Mouse (Mus musculus) intestine, embryonic 14.5 days (tissue): ENCODE measurements around the gene 0610009B22Rik. TPM values are rescaled to one million over a fixed set of nuclear protein-coding genes. Genes with fewer than 3 reads are reported as not detected.
"Not testable (repeated sequence)": the region's sequence is repeated elsewhere in the genome, so short reads cannot be mapped to it uniquely, and the experiment has no call there.

ENCODE experiments used
- ATAC-seq: fragments of 200-750 bp; cut with Nextera tagmentation; replicated peaks from 2 replicates; pipeline ENCODE4 v1.8.0; 2017; ENCODE audit warnings: low read depth, moderate number of reproducible peaks, moderate TSS enrichment, moderate library complexity; ENCODE audit not compliant: low FRiP score, low TSS enrichment
- DNase-seq: peaks from one replicate; pipeline ENCODE4 v3.0.0-alpha.2; 2018; ENCODE audit warnings: low spot score
- H3K27ac ChIP-seq: fragments of 300-500 bp; sonication (generic); 2 replicates; pipeline ENCODE4 v1.5.1; 2014; ENCODE audit warnings: low read depth, mild to moderate bottlenecking, control low read depth
- H3K27me3 ChIP-seq: fragments of 300-500 bp; sonication (generic); replicated peaks from 2 replicates; pipeline ENCODE4 v1.6.1; 2014; ENCODE audit warnings: low read length, control low read depth; ENCODE audit not compliant: control insufficient read depth, insufficient read depth
- H3K36me3 ChIP-seq: fragments of 300-500 bp; sonication (generic); 2 replicates; pipeline ENCODE4 v1.6.1; 2014; ENCODE audit warnings: low read length, control low read depth; ENCODE audit not compliant: control insufficient read depth, insufficient read depth
- H3K4me1 ChIP-seq: fragments of 300-500 bp; sonication (generic); replicated peaks from 2 replicates; pipeline ENCODE4 v1.6.1; 2014; ENCODE audit warnings: low read length, control low read depth, mixed read lengths; ENCODE audit not compliant: control insufficient read depth, insufficient read depth
- H3K4me2 ChIP-seq: fragments of 300-500 bp; sonication (generic); 2 replicates; pipeline ENCODE4 v1.6.1; 2014; ENCODE audit warnings: low read length
- H3K4me3 ChIP-seq: fragments of 300-500 bp; sonication (generic); 2 replicates; pipeline ENCODE4 v1.5.1; 2014; ENCODE audit warnings: low read depth, low read length, control low read depth, mixed read lengths
- H3K9ac ChIP-seq: fragments of 300-500 bp; sonication (generic); 2 replicates; pipeline ENCODE4 v1.6.1; 2014; ENCODE audit warnings: mild to moderate bottlenecking, low read length
- H3K9me3 ChIP-seq: fragments of 300-500 bp; sonication (generic); 2 replicates; pipeline ENCODE4 v1.6.1; 2016; ENCODE audit warnings: low read length, control low read depth; ENCODE audit not compliant: control insufficient read depth
- WGBS: fragments of 180-500 bp; shearing (Covaris S2); extraction: QIAGEN DNeasy Blood & Tissue Kit; methylation state at CpG from one replicate; pipeline ENCODE4 v1.1.7; 2014; 5-methylcytosine and 5-hydroxymethylcytosine counted together
- polyA plus RNA-seq: library from polyadenylated mRNA; unstranded; fragments of >200 nt; fragmentation: Nextera tagmentation; extraction: Ambion mirVana; gene quantifications from 2 replicates; pipeline ENCODE4 v1.2.1, GENCODE M21; 2014

Gene 0610009B22Rik
- polyA plus RNA-seq, 1 experiment from 2014 or later = 86.6 TPM

GRCm38 (mm10) chr11:51694984-51695383 lies 6.3 kb upstream of the 0610009B22Rik start:
- Histone ChIP-seq H3K27me3 (no peaks in the 10 kb centered on the region), H3K36me3 (peaks cover 51% of the 10 kb centered on the region), H3K4me1 (no peaks in the 10 kb centered on the region), H3K27ac (no peak overlapping the region), H3K9ac (no peak overlapping the region), H3K4me2 (no peak overlapping the region), H3K4me3 (no peak overlapping the region), H3K9me3 (no peaks in the 10 kb centered on the region)
- DNase-seq = no peak
- no peak for ATAC-seq
- 97% methylated on average over 3 of the region's 3 CpGs for WGBS

- H3K9ac ChIP-seq, H3K4me2 ChIP-seq, H3K4me3 ChIP-seq, H3K9me3 ChIP-seq, DNase-seq, ATAC-seq, H3K27ac ChIP-seq, H3K27me3 ChIP-seq: not testable (repeated sequence)
- Histone ChIP-seq H3K4me1 (peaks cover 13% of the 10 kb centered on the region), H3K36me3 (peaks cover 14% of the 10 kb centered on the region)
- WGBS = 94% methylated on average over 1 of the region's 3 CpGs
Measured at GRCm38 (mm10) chr11:51690597-51690996, 1.9 kb upstream of the 0610009B22Rik start.

- DNase-seq (peak; percentile 55), ATAC-seq (no peak)
- H3K27me3 ChIP-seq = no peaks in the 10 kb centered on the region
- no peaks in the 10 kb centered on the region for H3K9me3 ChIP-seq
- H3K27ac ChIP-seq = peak overlapping the region; percentile 99
- H3K9ac ChIP-seq = peak overlapping the region; percentile 76
- WGBS = 22% methylated on average over 6 of the region's 6 CpGs
- H3K4me3 ChIP-seq = peak overlapping the region; percentile 79
- peak overlapping the region; percentile 87 for H3K4me2 ChIP-seq
- peaks cover 13% of the 10 kb centered on the region for H3K4me1 ChIP-seq
- H3K36me3 ChIP-seq = peaks cover 18% of the 10 kb centered on the region
Measured at GRCm38 (mm10) chr11:51689343-51689742, 669 bp upstream of the 0610009B22Rik start.

GRCm38 (mm10) chr11:51681976-51682374 lies 6.7 kb downstream of the 0610009B22Rik start:
- ATAC-seq (no peak), DNase-seq (no peak)
- H3K9ac ChIP-seq = no peak overlapping the region
- peaks cover 10% of the 10 kb centered on the region; the same call in 1 of the 2 replicates for H3K36me3 ChIP-seq
- no peak overlapping the region for H3K4me2 ChIP-seq
- no peak overlapping the region for H3K27ac ChIP-seq
- WGBS = 45% methylated on average over 8 of the region's 8 CpGs
- no peak overlapping the region for H3K4me3 ChIP-seq
- H3K27me3 ChIP-seq = no peaks in the 10 kb centered on the region
- H3K9me3 ChIP-seq = no peaks in the 10 kb centered on the region
- H3K4me1 ChIP-seq = no peaks in the 10 kb centered on the region

GRCm38 (mm10) chr11:51681324-51681975 lies 7.2 kb downstream of the 0610009B22Rik start:
- no peaks in the 10 kb centered on the region for H3K27me3 ChIP-seq
- no peaks in the 10 kb centered on the region for H3K9me3 ChIP-seq
- no peak overlapping the region for H3K27ac ChIP-seq
- DNase-seq (peak; percentile 95), ATAC-seq (0 out of 2 replicates have a peak, but pooled peaks have one; percentile 21)
- H3K4me2 ChIP-seq = peak overlapping the region; percentile 28; the same call in 1 of the 2 replicates
- no peak overlapping the region; the same call in 1 of the 2 replicates for H3K4me3 ChIP-seq
- no peaks in the 10 kb centered on the region for H3K4me1 ChIP-seq
- 28% methylated on average over 13 of the region's 13 CpGs for WGBS
- no peak overlapping the region for H3K9ac ChIP-seq
- peaks cover 10% of the 10 kb centered on the region; the same call in 1 of the 2 replicates for H3K36me3 ChIP-seq

- no peak for ATAC-seq
- Histone ChIP-seq H3K4me3 (no peak overlapping the region), H3K4me1 (no peaks in the 10 kb centered on the region), H3K27ac (no peak overlapping the region), H3K4me2 (no peak overlapping the region), H3K9me3 (no peaks in the 10 kb centered on the region), H3K36me3 (no peaks in the 10 kb centered on the region), H3K27me3 (no peaks in the 10 kb centered on the region), H3K9ac (no peak overlapping the region)
- 73% methylated on average over 3 of the region's 3 CpGs for WGBS
- no peak for DNase-seq
Measured at GRCm38 (mm10) chr11:51679466-51679865, 9.2 kb downstream of the 0610009B22Rik start.

- no peaks in the 10 kb centered on the region for H3K9me3 ChIP-seq
- no peak overlapping the region for H3K4me2 ChIP-seq
- H3K27ac ChIP-seq = no peak overlapping the region
- no peaks in the 10 kb centered on the region for H3K36me3 ChIP-seq
- ATAC-seq (no peak), DNase-seq (no peak)
- H3K27me3 ChIP-seq = no peaks in the 10 kb centered on the region
- no peaks in the 10 kb centered on the region for H3K4me1 ChIP-seq
- H3K9ac ChIP-seq = no peak overlapping the region
- 62% methylated on average over 6 of the region's 6 CpGs for WGBS
- no peak overlapping the region for H3K4me3 ChIP-seq
Measured at GRCm38 (mm10) chr11:51677737-51678418, 10.8 kb downstream of the 0610009B22Rik start.

- H3K9me3 ChIP-seq = no peaks in the 10 kb centered on the region
- no peak overlapping the region for H3K4me2 ChIP-seq
- WGBS = 77% methylated on average over 5 of the region's 5 CpGs
- H3K36me3 ChIP-seq = no peaks in the 10 kb centered on the region
- no peak overlapping the region for H3K27ac ChIP-seq
- DNase-seq = no peak
- no peaks in the 10 kb centered on the region for H3K4me1 ChIP-seq
- H3K9ac ChIP-seq = no peak overlapping the region
- H3K27me3 ChIP-seq = no peaks in the 10 kb centered on the region
- ATAC-seq = no peak
- no peak overlapping the region for H3K4me3 ChIP-seq
Measured at GRCm38 (mm10) chr11:51675386-51675785, 13.3 kb downstream of the 0610009B22Rik start.
